Mouse (Mus musculus): ENCODE results near the gene Tgif1. TPM values are rescaled to one million over a fixed set of nuclear protein-coding genes. Genes with fewer than 3 reads are reported as not detected.
"Not testable (repeated sequence)": the region's sequence is repeated elsewhere in the genome, so short reads cannot be mapped to it uniquely, and the experiment has no call there.

The Tgif1 gene
- total and polyA plus RNA-seq, 2 experiments from 2014 or later: 4.2 to 5.8 TPM

DNA sequence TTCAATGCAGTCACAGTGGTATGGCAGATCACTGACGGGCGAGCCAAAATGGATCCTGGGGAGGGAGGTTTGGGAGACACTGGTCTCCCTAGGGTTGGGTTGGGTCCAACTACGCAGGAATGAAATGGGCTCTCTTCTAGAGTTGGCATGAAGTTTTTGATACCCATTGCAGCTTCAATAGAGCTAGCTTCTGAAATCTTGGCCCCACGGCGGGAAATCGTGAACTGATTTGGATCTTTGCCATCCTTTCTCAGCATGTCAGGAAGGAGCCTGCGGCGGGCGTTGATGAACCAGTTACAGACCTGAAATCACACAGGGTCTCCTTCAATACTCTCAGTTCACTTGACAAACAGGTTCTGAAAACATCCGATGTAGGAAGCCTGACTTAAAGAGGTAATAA is 8.4 kb downstream of the Tgif1 start:
- Histone ChIP-seq H3K4me2 (ENCODE audit: low read depth, low read length, poor library complexity, severe bottlenecking) (no peak overlapping the region), H3K27me3 (ENCODE audit: insufficient read depth, low read length) (peaks cover 12% of the 10 kb centered on the region), H3K9ac (replicated peaks; ENCODE audit: low read length, poor library complexity, severe bottlenecking) (no peak overlapping the region), H3K4me3 (ENCODE audit: low read depth, low read length) (no peak overlapping the region), H3K4me1 (ENCODE audit: insufficient read depth, low read length) (peaks cover 6% of the 10 kb centered on the region), H3K9me3 (ENCODE audit: low read length) (no peaks in the 10 kb centered on the region), H3K27ac (ENCODE audit: low read depth, low read length) (no peak overlapping the region), H3K36me3 (ENCODE audit: insufficient read depth, low read length) (no peaks in the 10 kb centered on the region)
- TF ChIP-seq CTCF (IDR thresholded peaks at IDR 0.05): no peak
- 62% methylated on average over 10 of the region's 10 CpGs for WGBS
- DNase-seq (ENCODE audit: low spot score) (peak; percentile 63), ATAC-seq (ENCODE audit: low FRiP score) (no peak)

- Histone ChIP-seq H3K4me3 (ENCODE audit: low read depth, low read length) (no peak overlapping the region), H3K36me3 (ENCODE audit: insufficient read depth, low read length) (no peaks in the 10 kb centered on the region), H3K27me3 (ENCODE audit: insufficient read depth, low read length) (no peaks in the 10 kb centered on the region; the same call in 1 of the 2 replicates), H3K27ac (ENCODE audit: low read depth, low read length) (no peak overlapping the region), H3K9me3 (ENCODE audit: low read length) (no peaks in the 10 kb centered on the region), H3K4me1 (ENCODE audit: insufficient read depth, low read length) (no peaks in the 10 kb centered on the region), H3K9ac (replicated peaks; ENCODE audit: low read length, poor library complexity, severe bottlenecking) (no peak overlapping the region), H3K4me2 (ENCODE audit: low read depth, low read length, poor library complexity, severe bottlenecking) (no peak overlapping the region)
- WGBS: 84% methylated on average over 4 of the region's 4 CpGs
- no peak for ATAC-seq (ENCODE audit: low FRiP score)
- no peak for TF ChIP-seq CTCF (IDR thresholded peaks at IDR 0.05)
- no peak for DNase-seq (ENCODE audit: low spot score)
Measured at GRCm38 (mm10) chr17:70843252-70843651, 10.1 kb downstream of the Tgif1 start.

DNA sequence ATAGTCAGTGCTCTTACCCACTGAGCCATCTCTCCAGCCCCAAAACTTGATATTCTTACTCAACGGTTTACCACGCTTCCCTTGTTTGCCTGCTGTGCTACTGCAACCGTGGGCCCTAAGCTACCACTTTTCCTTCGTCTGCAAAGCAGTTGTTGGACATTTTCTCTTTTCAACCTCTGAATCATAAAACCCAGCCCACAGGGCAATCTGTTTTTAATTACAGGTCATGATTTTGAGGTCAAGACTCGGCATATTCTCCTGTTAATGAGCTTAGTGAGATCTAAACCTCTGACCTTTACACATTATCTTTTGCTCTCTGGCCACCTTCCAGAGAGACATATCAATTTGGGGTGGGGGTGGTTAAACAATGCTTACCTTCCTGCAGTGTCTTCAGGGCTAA is 14.8 kb downstream of the Tgif1 start:
- H3K9me3 ChIP-seq (ENCODE audit: low read length): no peaks in the 10 kb centered on the region
- H3K4me1 ChIP-seq (ENCODE audit: insufficient read depth, low read length): peaks cover 3% of the 10 kb centered on the region; the same call in 1 of the 2 replicates
- 0 out of 2 replicates have a peak, but pooled peaks cover 7% of the 10 kb centered on the region for H3K27me3 ChIP-seq (ENCODE audit: insufficient read depth, low read length)
- H3K36me3 ChIP-seq (ENCODE audit: insufficient read depth, low read length): no peaks in the 10 kb centered on the region
- DNase-seq (ENCODE audit: low spot score) (no peak), ATAC-seq (ENCODE audit: low FRiP score) (no peak)
- no peak overlapping the region for H3K4me2 ChIP-seq (ENCODE audit: low read depth, low read length, poor library complexity, severe bottlenecking)
- H3K27ac ChIP-seq (ENCODE audit: low read depth, low read length): no peak overlapping the region
- 56% methylated on average over 5 of the region's 5 CpGs for WGBS
- no peak overlapping the region for H3K9ac ChIP-seq (replicated peaks; ENCODE audit: low read length, poor library complexity, severe bottlenecking)
- TF ChIP-seq CTCF (IDR thresholded peaks at IDR 0.05): no peak
- H3K4me3 ChIP-seq (ENCODE audit: low read depth, low read length): no peak overlapping the region

DNA sequence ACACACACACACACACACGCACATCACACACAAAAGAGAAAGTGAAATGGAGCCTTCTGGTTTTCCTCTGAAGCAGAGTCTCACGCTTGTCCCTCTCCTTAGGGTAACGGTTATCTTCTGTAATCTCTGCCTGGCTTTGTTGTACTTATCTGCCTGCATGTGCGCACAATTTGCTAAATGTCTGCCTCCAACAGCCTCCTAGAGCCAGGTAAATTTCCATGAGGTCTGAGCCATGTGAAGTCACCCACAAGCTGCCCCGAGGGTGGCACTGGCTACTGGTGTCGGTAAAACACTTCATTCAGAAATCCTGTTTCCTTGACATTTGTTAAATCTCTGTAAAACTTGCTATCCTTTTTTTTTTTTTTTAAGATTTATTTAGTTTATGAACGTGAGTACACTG is 15.3 kb downstream of the Tgif1 start:
- no peak for ATAC-seq (ENCODE audit: low FRiP score)

GRCm38 (mm10) chr17:70837474-70837873 is 15.9 kb downstream of the Tgif1 start:
- not testable (repeated sequence) for H3K4me1 ChIP-seq (ENCODE audit: insufficient read depth, low read length); ATAC-seq (ENCODE audit: low FRiP score); H3K9ac ChIP-seq (replicated peaks; ENCODE audit: low read length, poor library complexity, severe bottlenecking); H3K27ac ChIP-seq (ENCODE audit: low read depth, low read length); H3K36me3 ChIP-seq (ENCODE audit: insufficient read depth, low read length); H3K4me2 ChIP-seq (ENCODE audit: low read depth, low read length, poor library complexity, severe bottlenecking); H3K9me3 ChIP-seq (ENCODE audit: low read length); H3K4me3 ChIP-seq (ENCODE audit: low read depth, low read length); DNase-seq (ENCODE audit: low spot score); H3K27me3 ChIP-seq (ENCODE audit: insufficient read depth, low read length)
- 94% methylated on average over 6 of the region's 6 CpGs for WGBS

More for the DNA sequence above, 15.3 kb downstream of the Tgif1 start:
- H3K4me1 ChIP-seq (ENCODE audit: insufficient read depth, low read length): peaks cover 3% of the 10 kb centered on the region; the same call in 1 of the 2 replicates
- H3K27me3 ChIP-seq (ENCODE audit: insufficient read depth, low read length): 0 out of 2 replicates have a peak, but pooled peaks cover 7% of the 10 kb centered on the region
- no peaks in the 10 kb centered on the region for H3K9me3 ChIP-seq (ENCODE audit: low read length)
- no peaks in the 10 kb centered on the region for H3K36me3 ChIP-seq (ENCODE audit: insufficient read depth, low read length)
- H3K27ac ChIP-seq (ENCODE audit: low read depth, low read length): no peak overlapping the region
- no peak for TF ChIP-seq CTCF (IDR thresholded peaks at IDR 0.05)
- H3K4me2 ChIP-seq (ENCODE audit: low read depth, low read length, poor library complexity, severe bottlenecking): no peak overlapping the region
- H3K4me3 ChIP-seq (ENCODE audit: low read depth, low read length): no peak overlapping the region
- DNase-seq (ENCODE audit: low spot score): no peak
- H3K9ac ChIP-seq (replicated peaks; ENCODE audit: low read length, poor library complexity, severe bottlenecking): no peak overlapping the region
- WGBS: 83% methylated on average over 7 of the region's 7 CpGs

DNA sequence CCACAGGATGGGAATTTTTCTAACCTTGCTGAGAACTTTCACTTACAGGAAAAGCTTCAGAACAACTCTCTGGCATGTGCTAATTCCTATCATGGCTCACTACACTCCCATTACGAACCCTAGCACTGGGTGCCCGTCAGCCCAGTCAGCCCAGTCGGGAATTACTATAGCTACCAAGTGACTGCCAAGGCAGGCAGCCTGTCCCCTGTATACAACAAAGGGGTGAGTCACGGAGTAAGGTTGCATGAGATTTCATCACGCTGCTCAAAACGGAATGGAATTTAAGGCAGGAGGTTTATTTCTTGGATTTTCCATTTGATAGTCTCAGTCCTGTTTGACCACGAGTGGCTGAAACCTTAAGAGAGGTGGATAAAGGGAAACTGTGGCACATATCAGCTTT is 16.5 kb downstream of the Tgif1 start:
- DNase-seq (ENCODE audit: low spot score): no peak
- WGBS: 49% methylated on average over 7 of the region's 7 CpGs

More for the DNA sequence above, 16.5 kb downstream of the Tgif1 start:
- Histone ChIP-seq H3K4me1 (ENCODE audit: insufficient read depth, low read length) (peaks cover 3% of the 10 kb centered on the region; the same call in 1 of the 2 replicates), H3K27ac (ENCODE audit: low read depth, low read length) (no peak overlapping the region), H3K4me2 (ENCODE audit: low read depth, low read length, poor library complexity, severe bottlenecking) (no peak overlapping the region), H3K9ac (replicated peaks; ENCODE audit: low read length, poor library complexity, severe bottlenecking) (no peak overlapping the region), H3K4me3 (ENCODE audit: low read depth, low read length) (no peak overlapping the region), H3K27me3 (ENCODE audit: insufficient read depth, low read length) (0 out of 2 replicates have a peak, but pooled peaks cover 7% of the 10 kb centered on the region), H3K36me3 (ENCODE audit: insufficient read depth, low read length) (no peaks in the 10 kb centered on the region), H3K9me3 (ENCODE audit: low read length) (no peaks in the 10 kb centered on the region)
- no peak for ATAC-seq (ENCODE audit: low FRiP score)
- no peak for TF ChIP-seq CTCF (IDR thresholded peaks at IDR 0.05)
